Mouse (Mus musculus) activated CD4-positive, CD25-positive, alpha-beta regulatory T cell, adult 4 months (primary cell): ENCODE data around the gene Tmem255a. TPM values are rescaled to one million over a fixed set of nuclear protein-coding genes. Genes with fewer than 3 reads are reported as not detected.
"Not testable (repeated sequence)": the region's sequence is repeated elsewhere in the genome, so short reads cannot be mapped to it uniquely, and the experiment has no call there.

Experiments
- ATAC-seq: one replicate; pipeline ENCODE4 v1.8.0; 2017
- polyA plus RNA-seq, 2 experiments: library from polyadenylated mRNA; unstranded; fragments of 100-300 nt; shearing (Covaris generic); gene quantifications; one replicate each; pipeline ENCODE4 v1.2.1; 2017

Gene Tmem255a
- polyA plus RNA-seq: 1 to 10 TPM; 3.7 to 5.0 TPM

DNA sequence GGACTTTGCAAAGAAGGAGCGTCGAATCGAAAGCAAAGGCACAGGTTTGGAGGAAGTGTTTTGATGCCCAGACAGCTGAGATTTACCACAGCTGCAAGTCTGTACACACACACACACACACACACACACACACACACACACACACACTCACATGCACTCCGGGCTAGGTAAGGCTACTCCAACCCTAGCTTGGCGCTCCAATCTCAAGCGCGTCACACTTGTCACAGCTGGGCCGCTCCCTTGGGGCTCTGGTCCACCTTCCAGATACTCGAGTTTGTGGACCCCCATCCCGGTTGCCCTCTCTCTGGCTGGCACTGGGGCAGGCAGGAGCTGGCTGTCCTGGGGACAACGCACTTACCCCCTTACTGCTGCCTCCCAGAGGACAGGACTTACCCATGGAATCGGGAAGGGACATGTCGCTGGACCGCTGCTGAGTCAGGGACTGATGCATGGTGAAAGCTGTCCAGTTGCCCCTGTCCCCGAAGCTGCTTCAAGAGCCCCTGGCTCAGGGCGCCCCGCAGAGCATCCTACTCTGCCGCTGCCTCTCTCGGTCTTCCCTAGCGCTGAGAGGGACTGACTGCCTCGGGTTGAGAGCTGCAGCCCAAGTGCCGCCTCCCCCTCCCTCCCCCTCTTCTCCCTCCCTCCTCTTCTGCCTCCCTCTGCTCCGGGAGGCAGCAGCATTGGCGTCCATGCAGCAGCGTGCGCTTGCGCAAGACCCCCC lies at the start of gene Tmem255a:
Tmem255a (minus strand) TSS at position 589 of the 721 bp plus-strand sequence.
- ATAC-seq: peak; percentile 36

DNA sequence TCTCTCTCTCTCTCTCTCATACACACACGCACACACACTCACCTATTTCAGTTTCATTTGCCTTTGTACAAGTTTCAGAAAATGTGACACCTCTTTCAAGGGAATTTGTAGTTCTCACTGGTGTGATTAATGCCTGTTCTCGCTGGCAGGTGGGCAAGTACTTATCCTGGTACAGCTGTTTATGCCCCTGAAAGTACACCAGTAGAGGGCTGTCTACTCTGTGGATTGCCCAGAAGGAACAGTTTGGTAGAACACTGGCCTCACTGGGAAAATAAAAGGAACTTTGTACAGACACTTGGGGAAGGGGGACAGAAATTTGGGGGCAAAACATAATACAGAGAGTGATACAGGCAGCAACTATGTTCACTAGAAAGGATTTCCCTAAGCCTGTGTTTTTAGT lies 7.4 kb upstream of the Tmem255a start:
- ATAC-seq: no peak

DNA sequence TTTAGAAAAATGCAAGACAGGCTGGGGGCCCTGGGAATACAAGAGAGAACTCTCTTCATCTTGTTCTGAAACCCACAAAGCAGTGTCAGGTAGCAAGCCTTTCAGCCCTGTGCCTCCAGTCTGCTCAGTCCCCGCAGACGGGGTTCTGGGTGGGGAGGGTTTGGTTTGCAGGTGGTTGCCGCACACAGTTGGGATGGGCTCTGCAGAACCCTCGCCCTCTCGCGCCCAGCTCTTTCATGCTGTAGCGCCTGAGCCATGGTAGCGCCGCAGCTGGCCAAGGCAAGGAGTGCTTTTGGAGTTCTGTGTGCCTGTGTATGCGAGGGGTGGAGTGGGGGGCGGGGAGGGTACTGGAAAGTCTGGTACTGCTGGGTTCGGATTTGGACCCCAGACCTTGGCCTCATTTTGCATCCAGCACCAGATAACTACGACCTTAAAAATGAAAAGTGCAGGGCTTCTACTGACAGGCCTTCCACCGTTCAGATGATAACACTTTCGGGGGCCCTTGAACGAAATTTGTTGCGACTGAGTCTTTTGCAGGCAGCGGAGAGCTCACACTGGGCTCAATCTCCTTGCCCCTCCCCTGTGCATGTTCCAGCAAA lies 1.8 kb downstream of the Tmem255a start:
- peak; percentile 29 for ATAC-seq

- peak; percentile 34 for ATAC-seq
Observed at GRCm38 (mm10) chrX:38249640-38250351, 2.4 kb downstream of the Tmem255a start.

DNA sequence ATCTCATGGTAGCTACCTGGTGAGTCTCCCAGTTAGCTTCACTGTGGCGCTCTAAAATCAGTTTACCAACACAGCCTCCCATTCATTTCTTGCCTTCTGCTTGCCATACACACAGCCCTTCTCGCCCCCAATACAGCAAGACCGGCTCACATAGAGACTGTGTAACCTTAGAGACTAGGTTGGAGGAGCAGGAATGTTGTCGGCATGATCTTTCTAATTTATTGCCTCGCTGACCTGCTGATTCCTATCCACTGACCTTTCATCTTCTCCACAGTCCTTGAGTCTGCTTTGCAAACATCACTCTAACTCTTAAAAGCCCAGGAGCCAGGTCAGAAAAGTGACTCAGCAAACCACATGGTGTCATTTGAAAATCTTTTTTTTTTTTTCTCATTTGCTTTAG lies 4.6 kb downstream of the Tmem255a start:
- ATAC-seq: no peak

DNA sequence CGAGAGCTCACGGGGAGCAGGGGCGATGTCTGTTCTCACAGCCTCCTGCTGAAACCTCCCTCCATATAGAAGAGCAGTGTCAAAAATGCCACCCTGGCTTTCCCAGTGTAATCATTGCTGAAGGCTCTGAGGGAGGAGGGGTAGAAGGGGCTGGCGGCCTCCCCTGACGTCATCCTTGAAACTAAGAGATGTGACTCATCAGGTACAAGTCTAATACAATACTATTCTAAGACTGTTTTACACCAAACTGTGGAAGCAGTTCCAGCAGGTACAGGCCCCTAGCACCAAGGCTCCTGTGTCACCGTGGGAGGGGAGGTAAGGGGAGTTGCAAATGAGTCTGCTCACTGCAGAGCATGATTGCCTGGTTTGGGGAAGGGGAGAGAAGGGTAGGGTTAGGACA lies 5.1 kb downstream of the Tmem255a start:
- ATAC-seq: no peak

GRCm38 (mm10) chrX:38237731-38238130 lies 14.5 kb downstream of the Tmem255a start:
- no peak for ATAC-seq

DNA sequence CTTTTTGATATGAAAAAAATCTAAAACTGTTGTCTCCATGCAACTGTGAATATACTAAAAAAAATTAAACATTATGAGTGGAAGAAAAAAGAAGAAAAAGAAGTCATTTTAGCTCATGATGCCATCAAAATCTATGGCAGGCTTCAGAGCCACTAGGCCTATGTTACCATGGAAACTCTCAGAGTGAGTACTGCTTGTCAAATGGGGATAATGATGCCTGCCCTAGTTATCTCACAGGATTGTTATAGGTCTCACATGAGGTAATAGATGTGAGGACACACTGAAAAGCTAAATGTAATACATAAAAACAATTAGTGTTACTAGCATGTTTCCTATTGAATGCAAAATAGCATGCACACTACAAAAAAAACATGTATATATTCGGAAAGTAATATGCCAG lies 22.4 kb downstream of the Tmem255a start:
- no peak for ATAC-seq

DNA sequence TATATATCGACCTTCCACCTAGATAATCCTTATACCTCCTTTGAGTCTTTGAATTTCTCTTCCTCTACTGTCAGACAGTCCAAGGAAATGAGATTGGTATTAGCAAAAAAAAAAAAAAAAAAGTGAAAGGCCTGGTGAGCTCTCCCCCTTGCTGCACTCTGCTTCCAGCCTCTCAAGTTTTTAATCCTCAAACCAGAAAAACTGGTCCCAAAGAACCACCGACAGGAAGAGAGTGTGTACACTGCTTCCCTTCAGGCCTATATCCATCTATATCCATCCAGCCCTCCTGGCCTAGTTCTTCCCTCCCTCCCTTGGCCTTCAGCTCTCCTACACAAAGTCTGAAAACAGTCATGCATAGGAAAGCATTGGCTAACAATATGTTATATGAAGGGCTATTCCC lies 29.5 kb downstream of the Tmem255a start:
- ATAC-seq: no peak

- no peak for ATAC-seq
Observed at GRCm38 (mm10) chrX:38217676-38217991, 34.6 kb downstream of the Tmem255a start.

DNA sequence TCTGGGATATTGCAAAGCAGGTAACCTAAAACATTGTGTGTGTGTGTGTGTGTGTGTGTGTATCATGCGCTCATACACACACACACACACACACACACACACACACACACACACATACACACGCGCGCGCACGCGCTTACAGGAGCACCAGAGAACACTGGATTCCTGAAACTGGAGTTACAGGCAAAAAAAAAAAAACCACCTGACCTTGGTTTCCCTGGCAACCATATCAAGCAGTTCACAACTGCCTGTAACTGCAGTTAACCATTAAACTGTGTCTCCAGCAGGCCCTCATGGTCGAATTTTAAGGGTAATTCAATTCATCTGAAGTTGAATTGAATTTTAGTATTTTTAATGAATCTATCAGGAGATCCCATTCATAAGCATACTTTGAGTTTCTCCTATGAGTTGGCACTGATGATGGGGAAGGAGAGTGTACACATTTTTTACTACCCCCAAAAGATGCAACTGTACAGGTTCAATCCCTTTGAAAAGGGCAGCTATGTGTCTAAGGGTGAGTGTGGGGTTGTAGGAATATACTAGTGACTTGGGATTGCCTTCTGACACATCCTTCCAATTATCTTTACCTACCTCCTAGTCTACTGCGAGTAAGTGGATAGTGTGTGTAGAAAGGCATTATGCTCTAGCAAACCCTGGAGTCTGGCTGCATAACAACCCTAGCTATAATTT lies 35.1 kb downstream of the Tmem255a start:
- ATAC-seq: no peak

DNA sequence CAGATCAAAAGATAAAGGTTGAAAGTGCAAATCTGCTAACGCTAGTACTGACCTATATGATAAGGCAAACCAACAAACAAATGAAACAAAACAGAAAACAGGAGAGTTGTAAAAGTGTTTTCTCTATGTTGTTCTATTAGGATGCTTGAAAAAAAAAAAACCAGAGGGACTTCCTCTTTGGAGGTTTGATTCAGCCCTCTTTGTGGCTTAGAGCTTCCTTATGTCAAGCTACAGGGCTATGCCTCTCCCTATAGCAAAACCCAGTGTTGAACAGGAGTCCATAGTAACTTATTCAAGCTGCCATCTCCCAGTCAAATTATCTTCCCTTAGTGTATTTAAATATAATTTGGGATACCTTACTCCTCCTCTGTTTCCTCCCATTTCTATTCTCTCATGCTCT lies 44.8 kb downstream of the Tmem255a start:
- no peak for ATAC-seq

- ATAC-seq: no peak
Observed at GRCm38 (mm10) chrX:38201816-38202215, 50.4 kb downstream of the Tmem255a start.

- ATAC-seq: no peak
Observed at GRCm38 (mm10) chrX:38190458-38190764, 61.8 kb downstream of the Tmem255a start.

DNA sequence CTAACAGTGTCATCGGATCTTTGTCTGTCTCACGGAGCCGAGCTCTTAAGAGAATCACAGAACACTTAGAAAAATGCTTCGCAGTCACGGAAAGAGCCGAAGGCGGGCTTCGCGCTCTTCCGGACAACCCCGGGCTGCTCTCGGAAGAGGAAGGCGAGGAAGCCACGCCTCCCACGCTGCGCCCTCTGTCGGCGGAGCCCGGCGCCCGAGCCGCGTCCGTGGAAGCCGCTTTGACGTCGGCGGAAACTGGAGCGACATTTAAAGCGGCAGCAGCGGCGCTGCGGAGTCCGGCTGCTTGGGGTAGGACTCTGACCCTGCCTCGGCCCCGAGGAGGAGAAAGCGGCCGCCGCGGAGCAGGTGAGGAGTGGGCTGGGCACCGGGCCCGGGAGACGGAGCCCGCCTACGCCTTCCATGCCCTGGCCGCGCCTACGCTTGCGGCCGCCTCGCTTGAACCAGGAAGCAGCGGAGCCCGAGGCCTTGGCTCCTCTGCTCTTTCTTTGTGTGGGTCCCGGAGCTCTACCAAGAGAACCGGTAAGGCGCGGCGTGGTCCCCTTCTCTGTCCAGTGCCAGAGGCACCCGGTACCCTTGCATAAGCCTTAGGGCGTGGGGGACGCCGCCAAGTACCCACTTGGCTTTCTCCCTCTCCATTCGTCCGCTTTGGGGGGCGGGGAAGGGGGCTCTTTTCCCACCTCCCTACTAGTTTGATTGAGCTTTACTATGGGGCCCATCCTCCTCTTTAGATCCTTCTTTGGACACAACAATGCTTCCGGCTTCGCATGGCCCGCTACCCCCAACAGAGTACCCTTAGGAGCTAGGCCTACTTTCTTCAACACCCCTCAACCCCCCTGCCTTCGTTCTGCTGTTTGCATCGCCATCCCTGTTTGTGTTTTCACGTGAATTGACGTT lies 62.4 kb downstream of the Tmem255a start, which contains the start of gene Zbtb33:
Zbtb33 (plus strand) TSS at position 242 of the 906 bp plus-strand sequence.
- ATAC-seq: peak; percentile 95

- ATAC-seq: no peak
Observed at GRCm38 (mm10) chrX:38185520-38185919, 66.7 kb downstream of the Tmem255a start.

GRCm38 (mm10) chrX:38181608-38182258 lies 70.5 kb downstream of the Tmem255a start:
- ATAC-seq: peak; percentile 55

DNA sequence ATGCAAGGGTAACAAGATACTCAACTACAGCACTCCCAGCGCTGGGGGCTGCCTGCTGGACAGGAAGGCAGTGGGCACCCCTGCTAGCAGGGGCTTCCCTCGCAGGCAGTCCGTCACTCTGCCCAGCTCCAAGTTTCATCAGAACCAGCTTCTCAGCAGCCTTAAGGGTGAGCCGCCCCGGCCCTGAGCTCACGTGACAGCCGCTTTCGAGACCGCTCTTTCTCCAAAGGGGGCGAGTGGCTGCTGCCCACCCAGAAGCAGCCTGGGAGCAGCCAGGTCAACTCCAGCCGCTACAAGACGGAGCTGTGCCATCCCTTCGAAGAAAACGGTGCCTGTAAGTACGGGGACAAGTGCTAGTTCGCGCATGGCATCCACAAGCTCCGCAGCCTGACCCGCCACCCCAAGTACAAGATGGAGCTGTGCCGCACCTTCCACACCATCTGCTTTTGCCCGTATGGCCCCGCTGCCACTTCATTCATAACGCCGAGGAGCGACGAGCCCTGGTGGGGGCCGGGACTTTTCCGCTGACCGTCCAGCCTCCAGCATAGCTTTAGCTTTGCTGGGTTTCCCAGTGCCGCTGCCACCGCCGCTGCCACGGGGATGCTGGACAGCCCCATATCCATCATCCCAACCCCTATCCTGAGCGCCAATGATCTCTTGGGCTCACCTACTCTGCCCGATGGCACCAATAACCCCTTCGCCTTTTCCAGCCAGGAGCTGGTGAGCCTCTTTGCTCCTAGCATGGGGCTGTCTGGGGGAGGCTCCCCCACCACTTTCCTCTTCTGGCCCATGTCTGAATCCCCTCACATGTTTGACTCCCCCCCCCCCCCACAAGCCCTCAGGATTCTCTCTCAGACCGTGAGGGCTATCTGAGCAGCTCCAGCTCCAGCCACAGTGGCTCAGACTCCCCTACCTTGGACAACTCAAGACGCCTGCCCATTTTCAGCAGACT lies 71.3 kb downstream of the Tmem255a start:
- peak; percentile 52 for ATAC-seq

DNA sequence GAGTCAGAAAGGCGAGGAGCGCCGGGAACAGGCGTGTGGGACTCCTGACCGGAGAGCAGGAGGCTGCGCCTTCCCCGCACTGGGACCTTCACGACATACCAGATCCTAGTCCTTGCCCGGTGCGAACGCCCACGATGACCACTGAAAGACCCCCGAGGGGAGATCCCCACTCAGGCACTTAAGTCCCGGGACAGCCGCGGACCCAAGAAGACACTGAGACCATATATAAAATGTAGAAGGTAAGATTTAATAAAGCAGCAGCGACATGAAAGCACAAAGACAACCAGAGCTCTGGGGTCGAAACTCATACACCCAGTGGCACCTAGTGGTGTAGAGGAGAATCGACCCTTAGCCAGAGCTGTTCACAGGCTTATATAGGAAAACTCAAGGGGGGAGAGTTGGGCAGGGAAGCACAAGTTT lies 72.3 kb downstream of the Tmem255a start:
- not testable (repeated sequence) for ATAC-seq

- ATAC-seq: no peak
Observed at GRCm38 (mm10) chrX:38166592-38166991, 85.6 kb downstream of the Tmem255a start.

GRCm38 (mm10) chrX:38166064-38166463 lies 86.2 kb downstream of the Tmem255a start:
- no peak for ATAC-seq
